Mouse (Mus musculus) cerebellum, adult (tissue): Measurements from ENCODE around the gene Samsn1.

Experiments used
- ATAC-seq: cut with Nextera tagmentation; 2 replicates; pipeline ENCODE4 v1.9.2; 2017; ENCODE audit warnings: mild to moderate bottlenecking, moderate library complexity, mixed read lengths; ENCODE audit not compliant: insufficient number of reproducible peaks, low FRiP score, low TSS enrichment

Samsn1 gene

DNA sequence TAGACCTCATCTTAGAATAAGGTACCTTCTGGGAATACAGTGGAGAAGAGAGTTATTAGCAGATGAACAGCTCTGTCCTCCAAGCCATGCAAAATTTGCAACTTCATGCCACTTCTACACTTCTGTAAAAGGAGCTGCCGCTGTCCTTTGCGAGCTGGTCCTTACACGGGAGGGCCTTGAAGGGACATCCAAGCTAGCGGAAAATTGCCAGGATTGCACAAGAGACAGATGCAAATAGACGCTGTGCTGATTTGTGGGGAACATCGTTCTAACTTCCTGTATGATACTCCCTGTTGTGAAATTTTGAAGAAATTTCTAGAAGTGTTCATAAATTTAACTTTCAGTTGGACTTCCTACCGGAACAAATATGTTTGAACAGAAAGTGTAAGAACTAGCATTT is 61.0 kb downstream of the Samsn1 start:
- ATAC-seq = no peak

DNA sequence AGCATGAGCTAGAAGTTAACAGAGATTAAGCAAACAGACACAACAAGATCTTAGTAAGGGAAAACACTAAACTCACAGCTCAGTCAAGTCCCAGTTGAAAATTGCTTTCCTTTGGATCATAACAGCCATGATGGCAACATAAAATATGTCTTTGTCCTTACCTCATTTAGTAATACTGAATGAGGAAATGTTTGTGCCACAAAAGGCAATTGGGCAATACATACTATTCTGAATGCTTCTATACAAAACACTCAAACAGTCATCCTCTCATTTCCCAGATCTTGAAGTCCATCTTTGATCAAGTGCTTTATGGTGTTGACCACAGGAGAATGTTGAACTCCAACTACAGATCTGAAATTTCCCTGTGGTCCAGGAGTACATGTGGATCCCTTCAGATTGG is 88.7 kb downstream of the Samsn1 start:
- ATAC-seq = no peak

DNA sequence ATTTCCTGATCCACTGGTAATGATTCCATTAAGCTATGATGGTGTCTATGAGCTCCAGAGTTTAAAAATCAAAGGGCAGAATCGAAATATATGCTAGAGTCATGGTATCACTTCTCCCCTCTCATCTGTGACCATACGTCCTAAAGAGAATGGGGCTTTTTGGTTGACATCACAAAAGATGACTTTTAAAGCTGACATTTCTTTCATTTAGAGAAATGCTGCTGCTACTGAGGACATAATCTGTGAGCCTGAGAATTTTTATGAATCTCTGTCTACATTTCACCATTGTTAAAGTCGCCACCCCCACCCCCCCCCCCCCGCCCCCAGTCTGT is 91.9 kb downstream of the Samsn1 start:
- ATAC-seq = no peak

DNA sequence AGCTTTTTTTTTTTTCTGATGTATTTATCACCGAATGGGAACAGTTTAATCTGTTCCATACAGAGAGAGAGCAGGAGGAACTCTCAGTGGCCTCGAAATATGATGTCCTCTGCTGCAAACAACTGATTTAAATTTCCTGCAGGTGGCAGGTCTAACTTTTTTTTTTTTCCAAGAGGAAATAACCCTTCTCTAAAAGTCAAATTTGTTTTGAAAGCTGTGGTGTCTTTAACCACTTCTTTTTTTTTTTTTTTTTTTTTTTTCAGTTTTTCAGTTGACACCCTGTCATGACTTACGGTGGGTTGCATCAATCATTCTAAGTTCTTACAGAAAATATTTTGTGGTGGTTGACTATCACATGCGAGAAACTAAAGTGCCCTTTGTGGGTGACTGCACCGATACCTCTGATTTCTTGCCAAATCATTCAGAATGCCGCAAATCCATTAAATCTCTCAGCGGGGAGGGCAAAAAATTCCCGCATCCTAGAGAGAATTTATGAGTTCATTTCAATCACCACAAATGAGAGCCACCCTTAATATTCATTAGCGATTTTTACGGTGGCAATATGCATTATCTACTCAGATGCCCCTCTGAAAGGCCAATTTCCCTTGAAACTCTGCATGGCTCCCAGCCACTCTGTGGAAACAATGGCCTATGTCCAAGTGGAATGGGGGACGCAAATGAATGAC is 92.4 kb downstream of the Samsn1 start:
- no peak for ATAC-seq

DNA sequence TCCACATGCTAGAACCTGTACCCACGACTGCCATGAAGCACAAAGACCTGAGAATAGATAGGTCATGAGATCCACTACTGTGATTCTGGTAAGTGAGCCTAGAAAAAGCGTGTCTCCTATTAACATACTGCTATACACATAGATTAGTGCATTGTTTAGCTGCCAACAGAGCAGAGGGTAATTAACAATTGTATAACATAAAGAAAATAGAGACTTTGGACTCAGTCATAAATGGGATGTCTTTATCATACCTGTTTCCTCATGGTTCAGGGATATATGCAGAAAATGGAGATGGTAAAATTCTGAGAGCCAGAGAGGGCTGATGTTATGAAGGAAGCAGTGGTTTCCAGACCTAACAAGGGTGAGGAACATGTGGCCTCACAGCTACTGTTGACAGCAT is 95.6 kb downstream of the Samsn1 start:
- ATAC-seq = no peak

DNA sequence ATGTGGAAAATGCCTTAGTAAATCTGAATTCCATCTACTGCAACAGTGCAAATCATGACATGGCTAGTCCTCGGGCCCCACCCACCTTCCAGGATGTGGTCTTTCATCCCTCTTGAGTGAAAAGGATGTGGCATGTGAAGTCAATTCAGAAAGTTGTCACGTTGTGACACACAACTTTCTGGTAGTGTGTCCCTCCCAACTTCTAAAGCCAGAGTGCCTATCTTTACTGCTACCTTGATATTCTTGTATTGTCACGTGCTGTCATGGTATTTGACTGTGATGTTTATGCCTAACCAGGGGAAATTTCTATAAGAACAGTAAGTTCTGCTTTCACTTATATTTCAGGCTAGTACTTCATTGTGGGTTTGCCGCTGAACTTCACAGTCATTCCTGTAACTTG is 101.2 kb downstream of the Samsn1 start:
- no peak for ATAC-seq

DNA sequence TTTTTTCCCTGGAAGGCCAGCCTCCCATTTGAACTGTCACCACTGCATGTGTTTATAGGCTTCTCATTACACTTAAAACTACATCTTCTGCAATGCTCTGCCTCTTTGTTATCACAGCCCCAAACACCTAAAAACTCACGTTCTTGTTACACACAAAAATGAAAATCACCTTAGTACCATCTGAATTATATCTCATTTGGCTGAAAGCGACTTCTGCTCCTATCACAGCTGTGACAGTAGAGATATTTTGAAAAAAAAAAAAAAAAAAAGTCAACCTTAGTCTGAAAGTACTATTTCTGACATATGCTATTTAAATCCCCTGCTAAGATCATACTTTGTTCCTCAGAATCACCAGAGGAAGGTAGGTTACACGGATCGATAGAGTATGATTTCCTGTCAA is 102.8 kb downstream of the Samsn1 start:
- ATAC-seq = no peak

DNA sequence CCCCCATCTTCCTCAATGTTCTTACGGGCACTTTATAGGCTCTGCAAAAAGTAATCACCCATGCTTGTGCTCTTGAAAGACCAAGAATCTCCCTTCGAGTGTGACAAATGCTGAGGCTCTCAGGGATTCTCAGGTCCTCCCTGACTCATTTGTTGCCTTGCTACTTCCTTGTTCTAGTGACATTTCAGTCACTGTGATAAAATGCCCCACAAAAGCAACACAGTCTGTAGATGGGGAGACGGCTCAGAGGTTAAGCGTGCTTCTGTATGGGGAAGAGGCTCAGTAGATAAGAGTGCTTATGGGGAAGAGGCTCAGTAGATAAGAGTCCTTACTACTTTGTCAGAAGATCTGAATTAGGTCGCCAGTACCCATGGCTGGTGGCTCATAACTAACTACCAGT is 104.4 kb downstream of the Samsn1 start:
- no peak for ATAC-seq

DNA sequence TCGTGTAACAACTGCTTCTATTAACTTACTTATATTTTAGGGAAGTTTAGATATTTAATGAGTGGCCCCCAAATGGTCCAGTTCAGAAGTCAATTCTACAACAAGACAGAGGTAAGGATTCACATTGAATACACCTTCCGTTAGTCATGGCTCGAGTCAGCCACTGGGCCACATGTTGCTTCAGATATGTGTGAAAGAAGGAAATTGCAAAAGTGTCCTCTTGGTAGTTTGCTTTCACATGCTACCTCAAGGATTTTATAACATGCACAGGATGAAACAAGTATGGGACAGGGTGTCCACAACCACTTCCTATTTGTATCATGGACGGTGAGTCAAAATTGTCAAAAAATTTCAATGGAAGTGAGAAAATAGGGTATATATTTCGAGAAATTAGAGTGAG is 110.0 kb downstream of the Samsn1 start:
- no peak for ATAC-seq

DNA sequence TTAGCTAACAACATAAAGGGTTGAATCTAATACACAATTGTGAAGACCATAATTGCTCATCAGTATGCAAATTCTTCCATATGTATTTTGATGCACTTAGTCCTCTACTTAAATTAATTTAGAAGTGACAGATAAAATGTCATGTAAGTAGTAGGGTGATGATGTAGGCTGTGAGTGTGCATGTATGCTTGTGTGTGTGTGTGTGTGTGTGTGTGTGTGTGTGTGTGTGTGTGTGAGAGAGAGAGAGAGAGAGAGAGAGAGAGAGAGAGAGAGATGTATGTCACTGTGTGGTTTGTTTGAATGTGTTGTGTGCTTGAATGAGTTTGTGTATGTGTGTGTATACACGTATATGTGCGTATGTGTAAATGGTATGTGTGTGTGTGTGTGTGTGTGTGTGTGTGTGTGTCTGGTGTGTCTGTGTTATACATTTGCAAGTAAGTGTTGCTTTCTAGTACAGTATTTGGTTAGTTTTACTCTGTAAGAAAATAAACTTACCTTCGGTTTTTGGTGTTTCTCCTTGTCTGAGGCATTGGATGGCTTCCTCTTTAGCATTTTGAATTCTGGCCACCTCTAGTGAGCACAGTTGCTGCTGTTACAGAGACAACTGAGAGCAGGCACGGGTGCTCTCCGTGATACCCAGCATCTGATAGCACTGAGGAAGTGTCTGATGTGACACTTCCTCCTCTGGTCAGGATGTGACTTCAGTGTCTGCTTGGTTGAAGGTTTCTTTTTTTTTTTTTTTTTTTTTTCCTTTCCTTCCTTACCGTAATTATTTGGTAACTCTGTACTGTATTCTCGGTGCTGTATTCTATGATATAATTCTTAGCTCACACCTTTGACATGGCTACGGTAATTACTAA is 113.2 kb downstream of the Samsn1 start:
- ATAC-seq = no peak

DNA sequence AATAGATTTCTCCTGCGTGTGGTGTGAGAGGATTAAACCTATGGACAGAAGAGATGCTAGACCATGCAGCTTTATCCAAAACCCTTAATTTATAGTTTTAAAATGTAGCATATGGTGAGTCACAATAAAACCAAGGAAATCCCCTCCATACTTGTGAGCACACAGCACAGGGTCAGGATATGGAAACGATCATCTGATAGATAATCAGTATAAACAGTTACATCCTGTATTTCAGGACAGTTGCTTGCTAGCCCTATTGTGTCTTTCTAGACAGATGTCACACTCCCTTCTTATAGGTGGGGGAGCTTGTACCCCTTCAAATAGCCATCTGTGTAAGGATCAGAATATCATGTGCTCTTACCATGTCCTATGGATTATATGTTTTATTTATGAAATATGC is 115.3 kb downstream of the Samsn1 start:
- no peak for ATAC-seq

DNA sequence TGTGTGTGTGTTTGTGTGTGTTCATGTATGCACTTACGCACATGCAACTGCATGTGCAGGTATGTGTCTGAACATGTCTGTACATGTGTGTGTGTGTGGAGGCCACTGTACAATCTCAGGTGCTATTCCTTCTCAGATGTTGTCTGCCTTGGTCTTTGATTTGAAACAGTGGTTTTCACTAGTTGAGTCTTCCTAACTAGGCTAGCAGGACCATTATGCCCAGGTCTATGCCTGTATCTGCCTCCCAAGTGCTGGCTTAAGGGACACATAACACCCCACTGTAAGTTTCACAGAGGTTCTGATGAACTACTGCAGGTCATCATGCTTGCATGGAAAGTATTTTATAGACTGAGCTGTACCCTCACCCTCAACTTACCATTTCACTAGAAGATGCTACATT is 115.8 kb downstream of the Samsn1 start:
- ATAC-seq = no peak

DNA sequence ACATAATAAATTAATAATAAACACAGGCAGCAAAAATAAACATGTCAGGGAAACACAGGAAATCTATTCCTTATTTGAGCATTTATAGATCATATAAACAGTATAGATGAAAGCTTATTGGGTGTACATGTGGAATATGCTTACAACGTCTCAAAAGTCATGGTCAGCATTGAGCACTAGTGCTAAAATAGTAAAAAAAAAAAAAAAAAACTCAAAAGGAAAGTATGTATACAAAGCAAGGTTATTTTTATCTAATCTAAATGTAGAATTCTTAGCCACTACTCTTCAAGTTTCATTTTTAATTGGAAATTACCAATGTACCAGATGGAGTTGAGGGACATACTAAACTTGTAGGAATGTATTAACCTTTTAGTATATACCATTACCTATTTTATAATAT is 116.8 kb downstream of the Samsn1 start:
- ATAC-seq = no peak

DNA sequence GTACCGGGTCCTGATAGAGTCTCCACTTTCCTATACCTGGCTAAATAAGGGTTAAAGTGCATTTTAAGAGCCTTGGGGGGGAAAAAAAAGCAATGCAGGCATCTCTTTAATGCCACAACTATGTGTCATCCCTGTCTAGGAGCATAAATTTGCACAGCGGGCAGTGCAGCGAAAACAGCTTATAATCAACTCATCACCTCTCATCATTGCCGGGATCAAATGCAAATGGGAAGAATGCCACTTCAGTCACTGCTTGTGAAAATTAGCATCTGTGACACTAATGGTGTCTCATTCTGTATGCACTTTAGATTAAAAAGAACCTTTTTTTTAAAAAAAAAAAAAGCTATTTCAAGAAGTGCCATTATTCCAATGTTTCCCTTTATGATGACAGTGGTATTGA is 118.0 kb downstream of the Samsn1 start:
- no peak for ATAC-seq

DNA sequence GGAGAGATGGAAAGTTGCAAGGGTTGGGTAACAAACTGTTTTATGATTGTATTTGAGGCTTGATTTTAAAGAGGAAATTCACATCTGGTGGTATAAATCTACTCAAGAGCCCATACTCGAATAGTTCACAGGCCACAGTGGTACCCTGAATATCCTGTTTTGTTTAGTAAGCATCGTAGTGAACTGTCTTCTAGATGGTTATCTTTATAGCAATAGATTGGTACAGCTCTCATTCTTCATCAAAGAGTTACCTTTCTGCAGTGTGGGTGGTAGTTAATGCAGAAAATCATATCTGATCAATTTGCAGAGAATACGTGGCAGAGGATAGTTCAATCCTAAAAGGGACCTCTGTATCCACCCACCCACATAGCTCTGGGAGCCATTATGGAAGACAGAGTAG is 119.1 kb downstream of the Samsn1 start:
- no peak for ATAC-seq

DNA sequence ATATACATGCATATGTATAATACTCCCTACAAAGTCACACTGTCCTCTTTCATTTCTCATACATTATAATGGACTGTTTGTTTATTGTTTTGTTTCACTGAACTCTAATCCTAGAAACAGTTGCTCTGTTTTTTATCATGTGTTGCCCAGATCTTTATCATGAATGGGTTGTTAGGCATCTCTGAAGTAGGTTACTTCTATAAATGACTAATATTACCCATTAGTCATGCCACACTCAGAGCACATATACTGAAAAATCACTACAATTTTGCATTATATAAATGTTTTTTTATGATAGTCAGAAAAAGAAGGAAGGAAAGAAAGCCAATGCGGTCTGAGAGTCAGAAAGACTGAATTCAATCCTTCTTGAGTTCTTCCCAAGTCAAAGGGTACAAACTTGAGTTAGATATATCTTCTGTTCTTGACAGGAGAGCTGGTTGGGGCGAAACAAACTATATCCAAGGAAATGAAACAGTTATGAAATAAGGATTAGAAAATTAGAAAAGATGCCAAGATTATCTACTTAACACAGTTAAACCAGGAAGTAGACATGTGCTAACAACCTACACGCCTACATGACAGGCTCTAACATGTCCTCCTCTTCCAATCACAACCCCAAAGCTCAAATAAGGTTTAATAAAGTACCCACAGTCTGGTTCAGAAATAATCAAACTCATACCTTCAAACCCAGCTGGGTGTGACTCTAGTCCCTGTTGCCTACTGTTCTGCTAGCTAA is 122.0 kb downstream of the Samsn1 start:
- ATAC-seq = no peak

DNA sequence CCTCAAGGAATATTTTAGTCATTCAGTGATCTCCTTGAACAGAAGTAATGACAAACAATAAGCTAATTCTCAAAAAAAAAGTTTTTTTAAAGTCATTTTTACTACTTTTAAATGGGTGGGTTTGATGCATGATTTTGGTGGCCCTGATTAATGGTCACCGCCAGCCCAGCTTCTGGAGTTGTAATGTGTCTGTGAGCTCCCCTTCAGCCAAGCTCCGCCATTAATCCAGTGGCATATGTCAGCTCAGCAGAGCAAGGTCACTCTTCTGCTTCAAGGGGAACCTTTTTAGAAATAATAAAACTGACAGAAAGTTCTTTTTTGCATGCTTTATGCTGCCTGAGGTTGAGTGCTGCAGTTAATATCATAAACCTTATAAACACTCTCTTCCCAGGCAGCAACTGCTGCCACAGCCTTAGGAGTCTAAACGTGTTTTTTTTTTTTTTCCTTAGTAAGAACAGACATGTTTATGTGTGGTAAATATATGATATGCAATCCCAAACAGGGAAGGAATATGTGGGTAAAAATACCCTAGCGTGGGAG is 124.2 kb downstream of the Samsn1 start:
- no peak for ATAC-seq

DNA sequence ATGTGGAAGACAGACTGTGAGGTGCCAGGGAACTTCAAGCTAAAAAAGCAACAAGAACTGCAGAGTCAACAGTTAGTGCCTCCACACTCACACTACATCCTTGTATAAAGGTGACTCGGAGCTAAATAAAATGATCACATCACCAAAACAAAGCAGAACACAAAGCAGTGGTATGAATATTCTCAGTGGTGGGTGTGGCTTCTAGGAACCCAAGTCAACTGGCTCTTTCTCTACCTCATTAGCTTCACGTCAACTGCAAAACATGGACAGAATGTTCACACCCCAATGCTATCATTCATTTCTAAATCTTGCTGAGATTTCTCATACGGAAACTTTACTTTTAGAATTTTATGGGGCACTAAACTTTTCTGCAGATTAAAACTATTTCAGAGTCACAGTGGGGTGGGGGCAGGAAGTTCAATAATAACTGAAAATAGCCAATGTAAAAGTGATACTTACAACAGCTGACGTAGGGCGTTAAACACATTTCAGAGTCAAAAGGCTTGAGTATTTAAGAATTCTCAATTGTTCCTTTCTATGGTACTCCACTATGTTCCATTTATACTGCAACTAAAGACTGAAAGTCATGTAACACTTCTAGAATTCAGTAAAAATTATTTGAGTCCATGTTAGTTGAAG is 127.7 kb downstream of the Samsn1 start:
- ATAC-seq = no peak

DNA sequence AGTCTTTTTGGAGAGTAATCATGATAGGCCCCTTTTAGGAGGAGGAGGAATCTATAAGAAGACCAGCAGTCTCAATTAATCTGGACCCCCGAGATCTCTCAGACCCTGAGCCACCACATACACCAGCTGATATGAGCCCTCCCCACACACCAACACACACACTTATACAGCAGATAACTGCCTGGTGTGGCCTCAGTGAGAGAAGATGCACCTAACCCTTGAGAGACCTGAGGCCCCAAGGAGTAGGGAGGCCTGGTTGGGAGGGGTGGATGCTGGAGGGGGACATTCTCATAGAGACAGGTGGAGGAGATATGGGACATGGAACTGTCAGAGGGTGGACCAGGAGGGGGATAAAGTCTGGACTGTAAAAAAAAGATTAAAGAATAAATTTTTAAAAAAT is 128.6 kb downstream of the Samsn1 start:
- no peak for ATAC-seq

DNA sequence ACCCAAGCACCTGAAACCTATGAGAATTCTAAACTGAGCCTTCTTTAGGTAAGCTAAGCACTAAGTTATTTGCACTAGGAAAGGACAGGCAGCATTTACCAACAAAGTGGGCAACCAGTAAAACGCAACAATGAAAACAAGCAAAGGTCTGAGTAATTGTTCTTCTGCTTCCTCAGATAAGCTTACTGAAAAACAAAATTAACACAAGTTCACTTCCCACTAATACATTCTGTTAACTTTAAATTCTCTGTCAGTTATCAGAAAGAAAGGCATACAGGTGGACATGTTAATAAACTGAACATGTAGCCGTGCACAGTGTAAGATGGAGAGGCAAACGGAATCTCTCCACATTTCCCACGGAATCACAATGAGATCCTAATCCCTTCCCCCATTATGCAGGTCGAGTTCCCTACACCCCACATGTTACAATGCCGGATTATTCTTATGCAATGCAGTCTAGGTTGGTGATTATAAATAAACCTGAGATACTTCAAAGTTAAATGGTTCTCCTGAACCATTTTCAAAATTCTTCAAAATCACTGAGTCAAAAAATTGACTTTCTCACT is 132.9 kb downstream of the Samsn1 start:
- ATAC-seq = no peak
